Mouse (Mus musculus): ENCODE measurements around the gene H2-M5.
"Not testable (repeated sequence)": the region's sequence is repeated elsewhere in the genome, so short reads cannot be mapped to it uniquely, and the experiment has no call there.

H2-M5 gene

GRCm38 (mm10) chr17:36992336-36993104 lies 3.2 kb upstream of the H2-M5 start:
- no peak for DNase-seq

GRCm38 (mm10) chr17:36990630-36991029 lies 1.3 kb upstream of the H2-M5 start:
- DNase-seq: not testable (repeated sequence)

DNA sequence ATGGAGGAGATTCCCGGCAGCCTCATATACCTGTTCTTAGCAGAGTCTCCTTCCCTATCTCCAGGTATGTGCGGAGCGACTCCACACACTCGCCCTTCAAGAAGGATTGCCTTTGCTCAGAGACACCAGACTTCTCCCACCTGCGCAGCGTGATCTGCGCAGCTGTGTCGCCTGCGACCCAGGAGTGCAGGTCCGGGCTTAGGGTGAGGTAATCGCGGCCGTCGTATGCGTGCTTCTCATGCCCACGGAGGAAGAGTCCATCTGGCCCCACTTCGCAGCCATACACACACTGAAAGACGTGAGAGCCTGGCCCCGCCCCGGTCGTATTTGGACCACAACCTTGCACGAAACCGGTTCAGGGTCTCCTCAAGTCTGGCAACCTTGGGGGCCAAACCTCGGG lies 862 bp downstream of the H2-M5 start:
- no peak for DNase-seq

DNA sequence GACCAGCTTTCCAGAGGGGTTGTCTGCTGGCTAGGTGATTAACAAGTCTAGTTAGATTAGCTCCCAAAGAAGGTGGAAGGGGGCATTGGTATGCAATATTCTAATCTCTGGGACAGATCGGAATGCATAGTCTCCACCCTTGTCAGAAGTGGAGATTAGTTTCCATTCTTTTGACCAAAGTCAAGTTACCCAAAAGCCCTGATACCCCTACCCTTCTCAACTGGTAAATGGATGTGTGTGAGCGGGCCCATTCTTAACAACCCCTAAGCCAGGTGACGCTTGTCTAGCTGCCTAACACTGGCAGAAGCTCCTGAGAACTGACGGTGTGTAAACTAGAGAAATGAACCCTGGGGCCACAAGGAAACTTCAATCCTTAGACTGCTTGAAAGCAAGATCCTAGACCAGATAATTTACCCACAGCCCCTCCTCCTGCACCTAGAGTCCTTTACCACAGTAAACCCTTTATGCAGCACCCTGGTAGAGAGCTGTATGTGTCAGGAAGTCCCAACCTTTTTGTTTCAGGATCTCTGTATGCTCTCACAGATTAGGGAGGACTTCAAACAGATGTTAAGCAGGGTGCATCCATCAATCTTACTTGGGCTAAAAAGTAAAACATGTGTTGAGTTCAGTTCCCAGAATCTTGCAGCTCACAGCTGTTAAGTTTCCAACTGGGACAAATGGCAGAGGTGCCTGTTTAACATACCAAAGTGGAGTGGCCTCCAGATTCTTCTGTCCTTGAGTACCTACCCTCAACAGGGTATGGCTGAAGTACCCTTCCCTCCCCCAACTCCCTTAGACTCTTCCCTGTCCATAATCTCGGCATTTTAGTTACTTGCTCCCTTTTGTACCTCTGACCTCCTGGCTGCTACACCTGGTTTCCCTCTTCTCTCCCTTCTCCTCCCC lies 6.8 kb downstream of the H2-M5 start:
- DNase-seq: no peak

- no peak for DNase-seq
Observed at GRCm38 (mm10) chr17:36981845-36982244, 7.5 kb downstream of the H2-M5 start.

DNA sequence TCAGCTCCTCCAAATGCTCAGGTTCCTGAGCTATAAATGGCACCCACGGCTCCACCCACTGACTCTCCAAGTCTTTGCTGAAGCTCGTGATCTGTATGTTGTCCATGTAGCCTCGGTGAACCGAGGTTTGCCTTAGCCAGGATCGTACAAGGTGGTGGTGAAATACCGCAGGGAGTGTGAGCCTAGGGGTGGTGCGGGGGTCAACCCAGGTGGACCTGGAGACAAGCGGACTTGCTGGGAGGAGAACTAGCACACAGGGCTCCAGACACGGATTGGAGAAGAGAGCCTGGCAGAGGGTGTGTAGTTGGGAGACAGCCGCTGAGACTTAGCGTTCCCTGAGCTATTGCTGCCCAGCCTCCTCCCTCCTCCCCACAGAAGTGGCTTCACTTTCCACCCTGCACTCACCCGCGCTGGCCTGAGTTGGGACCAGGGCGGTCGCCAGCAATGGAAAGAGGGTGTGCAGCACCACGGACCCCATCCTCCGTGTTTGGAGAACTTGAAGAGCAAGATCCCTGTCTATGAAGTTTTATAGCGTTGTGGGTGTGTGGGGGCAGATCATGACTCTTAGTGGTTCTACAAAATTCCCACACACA lies 8.0 kb downstream of the H2-M5 start, which contains the start of gene 2410137M14Rik:
Gene 2410137M14Rik (minus strand): TSS at position 17 of the 593 bp plus-strand sequence.
- DNase-seq: no peak

- DNase-seq: no peak
Observed at GRCm38 (mm10) chr17:36973271-36973787, 16.0 kb downstream of the H2-M5 start.

- no peak for DNase-seq
Observed at GRCm38 (mm10) chr17:36972791-36973190, 16.5 kb downstream of the H2-M5 start.

DNA sequence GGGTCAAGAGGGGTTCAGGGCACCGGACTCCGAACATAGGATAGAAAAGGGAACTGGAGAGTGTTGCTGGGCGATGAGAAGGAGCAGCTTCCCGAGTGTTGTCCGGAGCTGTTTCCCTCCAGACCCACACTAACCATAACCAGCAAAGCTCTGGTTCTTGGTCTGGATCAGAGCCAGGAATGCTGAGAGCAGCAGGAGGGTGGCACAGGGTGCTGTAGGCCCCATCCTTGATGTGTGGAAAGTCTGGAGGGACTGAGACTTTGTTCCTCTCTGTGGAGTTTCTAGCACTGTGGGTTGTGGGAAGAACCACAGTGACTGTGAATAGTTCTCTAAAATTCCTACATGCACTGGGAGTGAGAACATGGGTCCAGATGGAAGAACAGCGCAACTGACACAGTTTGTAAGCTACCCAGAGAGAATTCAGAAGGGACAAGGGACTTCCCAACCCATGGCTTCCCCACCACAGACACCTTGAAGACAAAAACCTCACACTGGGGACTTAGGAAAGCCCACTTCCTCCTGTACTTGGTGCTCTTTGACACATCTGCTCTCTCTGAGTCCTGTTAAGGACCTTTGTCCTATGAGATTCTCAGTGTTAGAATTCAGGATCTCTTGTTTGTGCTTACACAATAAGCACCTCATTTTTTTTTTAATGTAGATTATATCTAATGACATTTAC lies 18.0 kb downstream of the H2-M5 start:
- DNase-seq: no peak

DNA sequence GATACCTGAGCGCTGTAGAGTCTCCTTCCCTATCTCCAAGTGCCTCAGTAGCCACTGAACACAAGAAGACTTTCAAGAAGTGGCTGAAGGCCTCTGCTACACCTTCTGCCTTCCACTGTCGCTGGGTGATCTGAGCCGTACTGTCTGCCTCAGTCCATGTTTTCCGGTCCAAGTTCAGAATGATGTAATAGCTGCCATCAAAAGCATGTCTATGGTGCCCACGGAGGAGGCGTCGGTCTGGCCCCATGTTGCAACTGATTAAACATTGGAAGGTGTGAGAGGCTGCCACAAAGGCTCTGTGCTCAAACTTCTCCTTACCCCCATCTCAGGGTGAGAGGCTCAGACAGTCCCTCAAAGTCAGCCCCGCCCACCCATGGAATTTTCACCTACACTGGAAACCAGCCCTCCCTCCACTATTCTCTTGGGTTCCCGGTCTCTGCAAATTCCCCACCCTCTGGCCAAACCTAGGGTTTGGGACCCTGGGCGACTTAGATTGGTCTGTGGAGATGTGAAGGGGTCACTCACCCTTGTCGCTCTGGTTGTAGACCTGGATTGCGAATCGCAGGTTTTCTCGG lies 18.9 kb downstream of the H2-M5 start:
- DNase-seq: no peak

- DNase-seq: no peak
Observed at GRCm38 (mm10) chr17:36966875-36967274, 22.5 kb downstream of the H2-M5 start.

- DNase-seq: no peak
Observed at GRCm38 (mm10) chr17:36961125-36961524, 28.2 kb downstream of the H2-M5 start.

DNA sequence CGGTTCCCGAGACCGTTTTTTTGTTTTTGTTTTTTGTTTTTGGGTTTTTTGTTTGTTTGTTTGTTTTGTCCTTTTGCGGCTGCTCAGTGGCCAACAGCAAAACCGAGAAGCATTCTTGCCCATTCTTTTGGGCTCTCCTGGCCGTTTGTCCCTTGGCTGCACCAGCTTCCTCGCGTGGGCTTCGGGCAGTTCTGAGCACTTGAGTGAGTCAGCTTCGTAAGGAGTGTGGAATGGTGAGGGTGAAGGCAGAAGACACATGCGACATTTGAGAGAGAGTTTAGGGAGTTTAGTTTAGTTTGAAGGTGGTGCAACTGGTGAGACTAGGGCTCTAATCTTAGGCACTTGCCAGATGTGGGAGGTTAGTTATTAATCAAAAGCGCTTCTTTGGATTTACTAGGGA lies 30.5 kb downstream of the H2-M5 start:
- peak; percentile 22 for DNase-seq

DNA sequence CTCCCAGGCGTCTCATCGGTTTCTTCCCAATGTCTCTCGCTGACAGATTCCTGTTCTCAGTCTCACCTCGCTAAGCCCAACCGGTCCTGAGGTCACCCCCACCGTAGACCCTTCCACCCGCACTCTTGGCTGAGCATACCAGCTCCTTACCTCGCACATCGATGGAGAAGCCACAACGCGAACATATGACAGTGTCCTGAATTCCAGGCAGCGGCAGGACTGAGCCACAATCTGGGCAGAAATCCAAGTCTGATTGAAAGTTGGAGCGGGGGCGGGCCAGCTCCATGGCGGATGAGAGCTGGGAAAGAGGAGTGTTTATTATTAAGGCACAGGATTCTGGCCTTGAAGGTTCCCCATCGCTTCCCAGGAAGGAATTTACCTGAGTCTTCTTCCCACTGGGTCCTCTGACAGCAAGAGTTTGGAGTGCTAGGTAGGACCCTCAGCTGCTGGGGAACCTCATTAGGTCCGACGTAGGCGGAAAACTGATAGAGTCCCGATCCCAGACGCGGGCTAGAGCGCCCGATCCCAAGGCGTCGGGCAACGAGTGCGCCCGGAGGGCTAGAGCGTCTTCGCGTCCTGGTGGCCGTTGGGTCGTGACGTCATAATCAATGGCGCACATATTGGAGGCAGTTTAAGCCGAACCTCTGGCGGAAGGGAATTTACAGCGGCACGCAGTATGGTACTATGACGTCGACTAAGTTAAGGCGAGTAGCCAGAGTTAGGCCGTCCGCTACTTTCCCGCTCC lies 31.2 kb downstream of the H2-M5 start, which contains the start of the genes Znrd1 and Znrd1as:
Gene Znrd1 (minus strand): TSS at position 561 of the 745 bp plus-strand sequence.
Gene Znrd1as (plus strand): TSS at position 594 of the 745 bp plus-strand sequence.
- peak; percentile 97 for DNase-seq

GRCm38 (mm10) chr17:36953062-36953461 lies 36.3 kb downstream of the H2-M5 start:
- no peak for DNase-seq

- no peak for DNase-seq
Observed at GRCm38 (mm10) chr17:36952631-36953030, 36.7 kb downstream of the H2-M5 start.

DNA sequence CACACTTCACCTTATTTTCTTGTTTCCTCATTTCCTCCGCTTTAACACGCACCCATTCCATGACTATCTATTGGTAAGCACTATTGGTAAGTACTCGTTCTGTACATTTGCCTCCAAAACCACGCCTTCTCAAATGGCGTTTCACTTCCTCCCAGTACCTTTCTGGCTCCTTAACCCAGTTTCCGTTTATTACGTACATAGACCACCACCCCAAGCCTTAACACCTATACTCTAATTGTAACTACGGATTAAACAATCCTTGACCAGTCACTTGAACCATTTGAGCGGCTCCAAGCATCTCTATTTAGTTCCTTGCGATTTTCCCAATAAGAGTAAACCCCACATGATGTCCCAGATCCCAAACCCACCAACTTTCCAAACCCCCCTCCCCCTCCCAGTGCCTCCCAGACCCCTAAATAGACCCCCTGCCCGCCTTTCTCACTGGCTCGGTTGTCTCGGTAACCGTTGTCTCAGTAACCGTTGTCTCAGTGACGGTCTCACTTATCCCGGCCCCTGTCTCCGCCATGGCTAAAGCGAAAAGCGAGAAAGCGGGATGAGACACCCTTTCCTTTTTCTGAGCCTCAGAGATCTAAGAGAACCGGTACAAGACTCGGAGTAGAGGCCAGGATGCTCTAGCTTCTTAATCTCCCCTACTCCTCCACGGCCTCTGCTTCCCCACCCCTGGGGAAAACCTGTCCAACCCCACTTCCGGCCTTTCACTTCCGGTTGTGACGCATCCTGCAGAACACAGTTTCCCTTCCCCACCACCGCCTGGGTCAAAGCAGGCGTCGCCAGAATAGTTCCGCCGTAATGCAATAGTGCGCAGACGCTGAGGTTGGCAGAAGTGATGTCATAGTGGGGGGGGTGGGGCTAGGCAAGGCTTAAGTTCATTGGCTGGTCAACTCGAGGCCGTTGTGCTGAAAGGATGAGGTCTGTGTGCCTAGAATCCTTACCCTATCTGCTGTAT lies 38.1 kb downstream of the H2-M5 start, which contains the start of gene Ppp1r11:
Gene Ppp1r11 (minus strand): TSS at position 761 of the 967 bp plus-strand sequence.
- peak; percentile 98 for DNase-seq

DNA sequence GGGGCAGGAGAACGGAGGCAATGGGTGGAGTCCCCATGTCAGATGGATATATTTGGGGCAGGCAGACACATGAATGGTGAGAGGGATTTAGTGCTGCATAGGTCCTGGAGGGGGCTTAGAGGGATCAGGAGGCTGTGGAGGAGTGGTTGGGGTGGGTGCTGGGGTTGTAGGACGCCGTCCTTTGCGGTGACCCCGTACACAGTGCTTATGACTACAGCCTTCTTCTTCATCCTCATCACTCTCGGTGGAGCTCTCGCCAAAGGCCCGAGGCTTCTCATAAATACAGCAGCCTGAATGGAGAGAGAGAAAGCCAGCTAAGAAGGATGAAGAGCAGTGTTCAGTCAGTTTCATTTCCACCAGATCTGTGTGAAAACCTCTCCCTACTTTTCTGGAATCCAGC lies 40.1 kb downstream of the H2-M5 start:
- no peak for DNase-seq

GRCm38 (mm10) chr17:36948286-36948685 lies 41.1 kb downstream of the H2-M5 start:
- no peak for DNase-seq

Measured in kidney, adult 9 months (tissue).